Mouse (Mus musculus): ENCODE results near the gene Gsc2.
"Not testable (repeated sequence)": the region's sequence is repeated elsewhere in the genome, so short reads cannot be mapped to it uniquely, and the experiment has no call there.

Gsc2 gene

DNA sequence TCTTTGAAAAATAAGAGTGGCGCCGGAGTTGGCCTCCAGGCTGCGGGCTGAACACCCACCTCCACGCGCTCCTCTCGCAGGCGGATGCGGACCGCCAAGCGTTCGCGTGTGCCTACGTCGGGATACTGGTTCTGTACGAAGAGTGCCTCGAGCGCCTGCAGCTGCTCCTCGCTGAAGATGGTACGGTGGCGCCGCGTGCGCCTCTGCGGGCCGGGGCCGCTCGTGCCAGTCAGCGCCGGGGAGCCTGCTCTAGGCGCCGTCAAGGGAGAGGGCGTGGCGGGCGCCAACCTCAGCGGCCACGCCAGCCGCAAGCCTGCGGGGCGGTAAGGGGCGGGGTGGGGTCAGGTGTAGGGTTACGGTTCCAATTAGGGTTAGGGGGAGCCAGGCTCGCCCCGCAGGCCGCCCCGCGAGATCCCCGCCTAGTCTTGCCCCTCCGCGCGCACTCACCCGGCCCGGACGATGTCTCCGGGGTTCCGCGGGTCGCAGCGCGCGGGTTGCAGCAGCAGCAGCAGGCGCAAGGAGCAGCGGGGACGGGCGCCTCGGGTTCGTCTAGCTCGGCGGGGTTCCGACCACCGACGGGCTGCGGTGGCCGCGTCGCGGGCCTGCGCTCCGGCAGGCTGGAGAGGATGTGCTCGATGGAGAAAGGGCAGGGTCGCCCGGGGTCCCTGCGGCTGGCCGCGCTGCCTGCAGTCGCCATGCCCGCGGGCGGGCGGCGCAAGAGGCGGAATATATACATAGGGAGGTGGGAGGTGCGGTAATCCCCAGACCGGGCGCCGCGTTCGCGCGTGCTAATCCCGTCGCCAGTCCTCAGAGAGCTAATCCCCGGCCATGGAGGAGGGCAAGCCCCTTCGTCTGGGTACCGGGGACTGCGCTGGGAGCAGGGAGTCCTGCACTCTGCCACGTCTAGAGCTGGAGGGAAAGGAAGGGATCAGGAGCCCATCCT, at the start of gene Gsc2:
Gene Gsc2 (minus strand): TSS at position 753 of the 943 bp plus-strand sequence.
- Histone ChIP-seq H3K36me3 (ENCODE audit: control insufficient read depth, insufficient read depth, low read length, poor library complexity, severe bottlenecking) (no peaks in the 10 kb centered on the region), H3K27me3 (ENCODE audit: control insufficient read depth, insufficient read depth, low read length, poor library complexity, severe bottlenecking) (no peaks in the 10 kb centered on the region; the same call in 1 of the 2 replicates)
- peak; percentile 34 for DNase-seq (ENCODE audit: low read depth, low spot score)

DNA sequence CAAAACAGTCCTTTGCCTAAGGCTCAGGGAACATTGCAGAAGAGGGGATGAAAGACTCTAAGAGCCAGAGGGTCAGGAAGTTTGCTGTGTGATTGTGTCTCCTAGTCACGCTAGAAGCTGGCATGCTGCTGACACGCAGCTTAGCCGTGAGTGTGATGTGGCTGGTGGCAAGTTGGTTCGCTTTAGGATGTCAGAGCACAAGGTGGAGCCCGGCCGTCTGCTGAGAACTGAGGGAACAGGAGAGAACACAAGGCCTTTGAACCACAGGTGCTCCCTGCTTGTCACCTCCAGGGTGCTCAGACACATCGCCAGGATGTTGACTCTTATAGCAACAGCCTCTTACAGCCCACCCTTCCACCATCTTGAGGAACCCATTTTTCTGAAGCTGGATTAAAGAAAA, 47.2 kb upstream of the Gsc2 start:
- Histone ChIP-seq H3K36me3 (ENCODE audit: control insufficient read depth, insufficient read depth, low read length, poor library complexity, severe bottlenecking) (no peaks in the 10 kb centered on the region), H3K27me3 (ENCODE audit: control insufficient read depth, insufficient read depth, low read length, poor library complexity, severe bottlenecking) (no peaks in the 10 kb centered on the region)
- DNase-seq (ENCODE audit: low read depth, low spot score): no peak

DNA sequence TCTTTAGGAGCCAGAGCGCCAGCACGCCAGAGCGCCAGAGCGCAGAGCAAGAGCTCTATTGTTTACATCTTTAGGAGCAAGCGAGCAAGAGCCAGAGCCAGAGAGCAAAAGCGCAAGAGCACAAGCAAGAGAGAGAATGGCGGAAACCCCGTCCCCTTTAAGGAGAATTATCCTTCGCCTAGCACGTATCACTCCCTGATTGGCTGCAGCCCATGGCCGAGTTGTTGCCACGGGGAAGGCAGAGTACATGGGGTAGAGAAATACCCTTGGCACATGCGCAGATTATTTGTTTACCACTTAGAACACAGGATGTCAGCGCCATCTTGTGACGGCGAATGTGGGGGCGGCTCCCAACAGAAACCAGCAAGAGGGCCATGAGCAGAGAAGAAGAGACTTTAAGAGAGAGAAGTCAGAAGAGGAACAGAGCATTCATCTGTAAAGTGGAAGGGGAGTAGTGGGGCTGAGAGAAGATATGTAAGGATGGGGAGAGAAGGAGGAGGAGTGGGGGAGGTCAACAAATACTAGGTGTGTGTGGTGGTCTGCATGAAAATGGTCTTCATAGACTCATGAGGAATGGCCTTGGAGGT, 41.3 kb upstream of the Gsc2 start:
- DNase-seq (ENCODE audit: low read depth, low spot score): not testable (repeated sequence)

GRCm38 (mm10) chr16:17951618-17952017, 36.8 kb upstream of the Gsc2 start:
- no peaks in the 10 kb centered on the region for H3K36me3 ChIP-seq (ENCODE audit: control insufficient read depth, insufficient read depth, low read length, poor library complexity, severe bottlenecking)
- no peak for DNase-seq (ENCODE audit: low read depth, low spot score)

More for the DNA sequence above, 41.3 kb upstream of the Gsc2 start:
- H3K36me3 ChIP-seq (ENCODE audit: control insufficient read depth, insufficient read depth, low read length, poor library complexity, severe bottlenecking); H3K27me3 ChIP-seq (ENCODE audit: control insufficient read depth, insufficient read depth, low read length, poor library complexity, severe bottlenecking): not testable (repeated sequence)

DNA sequence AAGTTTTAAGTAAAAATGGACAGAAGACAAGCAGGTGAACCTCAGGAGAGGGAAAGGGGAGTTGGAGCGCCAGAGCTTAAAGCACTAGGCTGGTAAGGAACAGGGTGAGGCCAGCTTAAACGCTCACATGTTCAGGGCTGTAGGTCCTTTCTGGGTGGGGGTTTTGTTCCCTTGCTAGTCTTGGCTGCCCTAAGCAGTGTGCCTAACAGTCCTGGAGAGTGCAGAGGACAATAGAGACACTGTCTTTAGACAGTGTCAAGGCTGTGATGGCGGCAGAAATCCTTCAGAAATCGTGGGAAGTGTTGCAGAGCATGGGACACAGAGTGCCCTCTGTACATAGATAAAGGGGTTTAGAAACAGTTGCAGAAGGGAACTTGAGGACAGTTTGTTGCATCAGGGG, 35.2 kb upstream of the Gsc2 start:
- no peaks in the 10 kb centered on the region for H3K36me3 ChIP-seq (ENCODE audit: control insufficient read depth, insufficient read depth, low read length, poor library complexity, severe bottlenecking)
- DNase-seq (ENCODE audit: low read depth, low spot score): no peak
- no peaks in the 10 kb centered on the region for H3K27me3 ChIP-seq (ENCODE audit: control insufficient read depth, insufficient read depth, low read length, poor library complexity, severe bottlenecking)

More at GRCm38 (mm10) chr16:17951618-17952017, 36.8 kb upstream of the Gsc2 start:
- H3K27me3 ChIP-seq (ENCODE audit: control insufficient read depth, insufficient read depth, low read length, poor library complexity, severe bottlenecking): no peaks in the 10 kb centered on the region

DNA sequence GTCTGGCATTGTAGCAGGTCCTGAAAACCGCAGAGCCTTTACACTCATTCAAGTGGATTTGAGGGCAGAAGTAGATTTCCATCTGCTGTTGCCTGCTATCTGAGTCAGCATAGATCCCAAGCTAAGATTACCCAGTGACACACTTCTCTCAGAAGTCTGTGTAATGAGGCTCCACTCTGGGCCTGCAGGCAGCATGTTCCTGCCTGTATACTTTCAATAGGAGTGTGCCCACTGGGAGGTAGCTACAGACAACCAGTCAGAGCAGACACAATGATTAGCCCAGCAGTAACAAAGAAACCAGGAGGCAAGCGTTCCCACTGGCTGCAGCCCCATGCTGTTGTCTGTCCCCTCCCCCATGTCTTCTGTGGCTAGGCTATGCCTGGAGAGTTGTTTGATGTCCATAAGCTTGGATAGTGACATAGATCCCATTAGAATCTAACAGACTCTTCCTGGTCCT, 34.6 kb upstream of the Gsc2 start:
- H3K27me3 ChIP-seq (ENCODE audit: control insufficient read depth, insufficient read depth, low read length, poor library complexity, severe bottlenecking): no peaks in the 10 kb centered on the region
- H3K36me3 ChIP-seq (ENCODE audit: control insufficient read depth, insufficient read depth, low read length, poor library complexity, severe bottlenecking): no peaks in the 10 kb centered on the region
- no peak for DNase-seq (ENCODE audit: low read depth, low spot score)

DNA sequence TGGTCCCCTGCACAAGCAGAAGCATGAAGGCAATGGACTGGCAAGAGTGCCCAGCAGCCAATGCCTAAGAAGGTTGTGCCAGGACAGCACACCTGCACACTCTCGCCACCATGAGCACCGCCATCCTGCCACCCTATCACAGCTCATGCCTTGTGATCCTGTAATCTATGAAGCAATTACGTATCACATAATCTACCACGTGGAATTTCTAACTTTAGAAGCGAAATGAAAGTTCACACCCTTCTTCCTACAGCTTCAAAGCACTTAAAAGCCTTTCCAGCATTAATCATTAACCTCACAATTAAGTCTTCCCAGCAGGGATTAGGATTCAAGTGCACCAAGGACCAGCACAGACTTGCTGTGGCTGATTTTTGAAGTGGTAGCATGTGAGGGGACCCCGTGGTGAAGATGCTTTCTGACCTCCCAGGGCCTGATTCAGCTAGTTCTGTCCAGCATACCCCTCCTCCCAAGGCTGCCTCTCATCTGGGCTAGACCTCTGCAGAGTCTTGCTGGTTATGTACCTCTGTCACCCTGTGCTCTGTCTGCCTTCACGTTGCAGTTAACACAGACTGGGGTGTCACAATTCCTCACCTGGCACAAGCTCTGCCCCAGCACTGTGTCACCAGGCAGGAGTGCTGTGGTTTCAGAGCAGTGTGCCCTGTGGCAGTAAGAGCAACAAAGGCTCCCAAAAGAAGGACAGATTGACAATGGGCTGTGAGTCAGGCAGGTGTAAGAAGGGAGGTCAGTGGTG, 30.4 kb upstream of the Gsc2 start:
- DNase-seq (ENCODE audit: low read depth, low spot score): no peak
- Histone ChIP-seq H3K36me3 (ENCODE audit: control insufficient read depth, insufficient read depth, low read length, poor library complexity, severe bottlenecking) (no peaks in the 10 kb centered on the region), H3K27me3 (ENCODE audit: control insufficient read depth, insufficient read depth, low read length, poor library complexity, severe bottlenecking) (no peaks in the 10 kb centered on the region)

GRCm38 (mm10) chr16:17943466-17943865, 28.6 kb upstream of the Gsc2 start:
- no peak for DNase-seq (ENCODE audit: low read depth, low spot score)
- H3K36me3 ChIP-seq (ENCODE audit: control insufficient read depth, insufficient read depth, low read length, poor library complexity, severe bottlenecking): no peaks in the 10 kb centered on the region

GRCm38 (mm10) chr16:17939255-17939751, 24.4 kb upstream of the Gsc2 start:
- no peak for DNase-seq (ENCODE audit: low read depth, low spot score)
- Histone ChIP-seq H3K27me3 (ENCODE audit: control insufficient read depth, insufficient read depth, low read length, poor library complexity, severe bottlenecking) (no peaks in the 10 kb centered on the region), H3K36me3 (ENCODE audit: control insufficient read depth, insufficient read depth, low read length, poor library complexity, severe bottlenecking) (no peaks in the 10 kb centered on the region)

More at GRCm38 (mm10) chr16:17943466-17943865, 28.6 kb upstream of the Gsc2 start:
- no peaks in the 10 kb centered on the region for H3K27me3 ChIP-seq (ENCODE audit: control insufficient read depth, insufficient read depth, low read length, poor library complexity, severe bottlenecking)

DNA sequence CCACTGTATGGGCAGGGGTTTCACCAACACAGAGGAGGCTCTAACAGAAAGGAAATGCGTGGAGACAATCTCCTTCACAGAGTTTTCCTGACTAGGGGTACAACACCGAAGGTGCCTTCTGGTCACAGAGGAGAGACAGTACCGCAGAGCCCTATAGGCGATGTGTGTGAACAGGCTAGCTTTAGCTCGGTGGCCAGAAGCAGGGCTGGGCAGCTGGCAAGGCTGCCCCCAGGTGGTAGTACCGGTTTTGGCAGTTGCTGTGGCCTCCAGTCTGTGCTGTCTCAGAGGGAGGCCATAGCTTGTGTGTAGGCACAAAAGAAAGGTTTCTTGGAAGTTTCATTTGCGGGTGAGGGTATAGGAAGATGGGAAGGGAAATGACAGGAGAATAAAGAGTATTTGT, 24.0 kb upstream of the Gsc2 start:
- H3K27me3 ChIP-seq (ENCODE audit: control insufficient read depth, insufficient read depth, low read length, poor library complexity, severe bottlenecking): no peaks in the 10 kb centered on the region
- DNase-seq (ENCODE audit: low read depth, low spot score): peak; percentile 86
- no peaks in the 10 kb centered on the region for H3K36me3 ChIP-seq (ENCODE audit: control insufficient read depth, insufficient read depth, low read length, poor library complexity, severe bottlenecking)

- no peak for DNase-seq (ENCODE audit: low read depth, low spot score)
- Histone ChIP-seq H3K36me3 (ENCODE audit: control insufficient read depth, insufficient read depth, low read length, poor library complexity, severe bottlenecking) (no peaks in the 10 kb centered on the region), H3K27me3 (ENCODE audit: control insufficient read depth, insufficient read depth, low read length, poor library complexity, severe bottlenecking) (no peaks in the 10 kb centered on the region)
These were observed 23.3 kb upstream of the Gsc2 start for GRCm38 (mm10) chr16:17938187-17938586.

DNA sequence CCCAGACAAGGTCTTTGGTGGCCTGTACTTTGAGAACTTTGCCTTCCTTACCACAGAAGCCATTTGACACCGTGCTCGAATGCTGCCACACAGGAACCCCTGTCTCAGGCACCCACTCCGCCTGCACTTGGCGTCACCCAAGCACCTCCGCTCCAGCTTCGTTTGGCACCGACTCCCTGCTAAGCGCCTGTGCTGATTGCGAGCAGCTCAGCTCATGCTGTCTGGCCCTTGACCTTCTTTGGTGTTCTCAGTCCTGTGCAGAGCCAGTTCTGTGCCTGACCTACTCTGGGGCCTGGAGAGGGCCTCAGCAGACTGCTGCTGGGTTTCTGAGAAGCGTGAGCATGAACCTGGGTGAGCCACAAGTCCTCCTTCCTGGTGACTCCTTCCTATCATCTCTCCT, 21.9 kb upstream of the Gsc2 start:
- no peaks in the 10 kb centered on the region for H3K36me3 ChIP-seq (ENCODE audit: control insufficient read depth, insufficient read depth, low read length, poor library complexity, severe bottlenecking)
- DNase-seq (ENCODE audit: low read depth, low spot score): no peak
- H3K27me3 ChIP-seq (ENCODE audit: control insufficient read depth, insufficient read depth, low read length, poor library complexity, severe bottlenecking): no peaks in the 10 kb centered on the region

DNA sequence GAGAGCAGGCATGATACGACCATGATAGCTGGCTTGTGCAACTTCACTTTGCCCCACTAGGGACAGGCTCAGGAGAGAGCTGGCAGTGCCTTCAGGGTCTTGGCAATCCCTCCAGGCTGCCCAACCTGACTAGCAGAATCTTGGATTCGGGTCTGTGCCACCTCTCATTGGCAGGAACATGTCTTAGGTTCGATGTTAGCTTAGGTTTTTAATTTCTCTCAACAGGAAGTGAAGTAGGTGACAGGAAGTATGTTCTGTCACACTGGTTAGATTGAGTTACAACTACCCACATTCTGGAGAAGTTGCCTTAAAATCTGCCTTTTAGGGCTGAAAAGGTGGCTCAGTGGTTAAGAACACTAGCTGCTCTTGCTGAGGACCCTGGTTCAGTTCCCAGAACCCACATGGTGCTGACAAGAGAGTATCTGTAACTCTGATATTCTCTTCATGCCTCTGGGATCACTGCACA, 19.6 kb upstream of the Gsc2 start:
- Histone ChIP-seq H3K27me3 (ENCODE audit: control insufficient read depth, insufficient read depth, low read length, poor library complexity, severe bottlenecking) (no peaks in the 10 kb centered on the region), H3K36me3 (ENCODE audit: control insufficient read depth, insufficient read depth, low read length, poor library complexity, severe bottlenecking) (no peaks in the 10 kb centered on the region)
- no peak for DNase-seq (ENCODE audit: low read depth, low spot score)

- no peaks in the 10 kb centered on the region for H3K27me3 ChIP-seq (ENCODE audit: control insufficient read depth, insufficient read depth, low read length, poor library complexity, severe bottlenecking)
- no peak for DNase-seq (ENCODE audit: low read depth, low spot score)
- H3K36me3 ChIP-seq (ENCODE audit: control insufficient read depth, insufficient read depth, low read length, poor library complexity, severe bottlenecking): no peaks in the 10 kb centered on the region
These were observed 19.0 kb upstream of the Gsc2 start for GRCm38 (mm10) chr16:17933594-17934444.
